26 mouse cellular contexts compared by ENCODE assay signal in genomic region chr7:29026811-29027210, GRCm38 (mm10). TPM values are rescaled to one million over a fixed set of nuclear protein-coding genes. Genes with fewer than 3 reads are reported as not detected.
A peak's percentile ranks its signal among the peaks of the same experiment; 100 is the strongest.
DNase-seq lines count a peak whose midpoint lies in the region; ATAC-seq and TF ChIP-seq lines count a peak whose summit lies in the region.
"Had no signal": no experiment of that assay in that cellular context is flagged by ENCODE, and none has a peak within 500 bp of the region (broad histone marks: within the 10 kb centered on the region; RNA-seq: fewer than 3 reads in every experiment).

No protein-coding gene starts in this region.

- no peak overlapping the region for H3K4me3 ChIP-seq in intestine, postnatal 0 days (ENCODE audit: low read depth, low read length)
- H3K4me3 ChIP-seq in intestine, embryonic 16.5 days (ENCODE audit: low read length): no peak overlapping the region
- H3K4me3 ChIP-seq in CH12.LX (replicated peaks in 1 of 3; ENCODE audit: low read depth in 2 of 3, low read length in 2 of 3, poor library complexity in 1 of 3): peak overlapping the region in 2 of 3 experiments; percentile 8 to 14
- no peak overlapping the region; a peak in 1 of 4 replicates for H3K4me3 ChIP-seq in ES-E14 (ENCODE audit: insufficient read depth in 1 of 2, low read depth in 1 of 2, low read length in 2 of 2, poor library complexity in 1 of 2, severe bottlenecking in 1 of 2)
- H3K4me3 ChIP-seq: heart, adult 2 months; heart, embryonic 12.5 days; limb, embryonic 10.5 days; limb, embryonic 15.5 days; liver, embryonic 13.5 days; neural tube, embryonic 15.5 days had no signal

- TF ChIP-seq POLR2A in CH12.LX (IDR thresholded peaks at IDR 0.05; ENCODE audit: low read depth, low read length): no peak

- in situ Hi-C loops in CH12.LX (cut with MboI; ENCODE audit: low pct_ligation_motif_present, low pct_unique_long_range_greater_than_20kb, low sequenced_read_pairs): loop anchor here (25.0 kb wide), 1 partner anchor 240 kb away; the partner anchor contains the start of gene Rinl
- in situ Hi-C loops in ES-E14 (cut with MboI; ENCODE audit: low sequenced_read_pairs in 2 of 2, unreplicated experiment in 2 of 2): no loop called here

- DNase-seq in CH12.LX (ENCODE audit: extremely low read depth): peak; percentile 68
- DNase-seq in ES-E14 (ENCODE audit: low read depth, low spot score): peak; percentile 58
- peak; percentile 55 for DNase-seq in induced T-regulatory cell, adult 2 months (ENCODE audit: low read depth)
- no peak for DNase-seq in adrenal gland, postnatal 14 days
- DNase-seq in thymus, postnatal 10 days (ENCODE audit: low spot score in 2 of 2): no peak
- DNase-seq: adrenal gland, adult 2 months; cerebellum, adult 2 months; cerebellum, postnatal 14 days; heart, adult 2 months; heart, postnatal 4 days; kidney, adult 8-10 months; kidney, postnatal 14 days; layer of hippocampus, adult 9-11 months; liver, embryonic 13.5 days; lung, embryonic 14.5 days; lung, postnatal 14 days; midbrain, embryonic 14.5 days; thymus, postnatal 25 days had no signal

- no peaks in the 10 kb centered on the region for H3K27me3 ChIP-seq in intestine, postnatal 0 days (replicated peaks; ENCODE audit: control insufficient read depth, insufficient read depth, low read length)
- no peaks in the 10 kb centered on the region for H3K27me3 ChIP-seq in intestine, embryonic 16.5 days (replicated peaks; ENCODE audit: control insufficient read depth, insufficient read depth, low read length)
- H3K27me3 ChIP-seq in CH12.LX (replicated peaks): no peaks in the 10 kb centered on the region
- H3K27me3 ChIP-seq: limb, embryonic 15.5 days; liver, embryonic 13.5 days; neural tube, embryonic 15.5 days had no signal

- H3K9me3 ChIP-seq in intestine, postnatal 0 days (ENCODE audit: control insufficient read depth): no peaks in the 10 kb centered on the region
- H3K9me3 ChIP-seq in intestine, embryonic 16.5 days (ENCODE audit: control insufficient read depth, low read length): no peaks in the 10 kb centered on the region
- H3K9me3 ChIP-seq in CH12.LX (replicated peaks; ENCODE audit: low read length) (peaks cover 3% of the 10 kb centered on the region), ES-E14 (ENCODE audit: control insufficient read depth, insufficient read depth, low read depth, low read length) (no peaks in the 10 kb centered on the region)
- H3K9me3 ChIP-seq: heart, embryonic 12.5 days; limb, embryonic 10.5 days; limb, embryonic 15.5 days; liver, embryonic 13.5 days; neural tube, embryonic 15.5 days had no signal

- no peaks in the 10 kb centered on the region for H3K36me3 ChIP-seq in intestine, postnatal 0 days (ENCODE audit: control insufficient read depth, insufficient read depth)
- H3K36me3 ChIP-seq in intestine, embryonic 16.5 days (ENCODE audit: control insufficient read depth, insufficient read depth, low read length): no peaks in the 10 kb centered on the region
- peaks cover 0 to 10% of the 10 kb centered on the region in 2 experiments for H3K36me3 ChIP-seq in CH12.LX (replicated peaks in 1 of 2; ENCODE audit: control insufficient read depth in 1 of 2, insufficient read depth in 1 of 2, low read length in 1 of 2)
- H3K36me3 ChIP-seq in ES-E14 (ENCODE audit: control insufficient read depth, insufficient read depth, low read length, poor library complexity, severe bottlenecking): no peaks in the 10 kb centered on the region; the same call in 1 of the 2 replicates
- H3K36me3 ChIP-seq: heart, embryonic 12.5 days; limb, embryonic 10.5 days; limb, embryonic 15.5 days; liver, embryonic 13.5 days; neural tube, embryonic 15.5 days had no signal

- dilution Hi-C loops in CH12.LX (cut with MboI; ENCODE audit: extremely low pct_ligation_motif_present, extremely low pct_unique_long_range_greater_than_20kb, low sequenced_read_pairs): no loop called here

- WGBS in intestine, postnatal 0 days: 76% methylated on average over 4 of the region's 4 CpGs
- 71% methylated on average over 4 of the region's 4 CpGs for WGBS in intestine, embryonic 16.5 days

- TF ChIP-seq RAD21 in CH12.LX (IDR thresholded peaks at IDR 0.05; ENCODE audit: low read depth, low read length): peak; percentile 12

- no peak overlapping the region for H3K9ac ChIP-seq in intestine, postnatal 0 days (ENCODE audit: low read depth, low read length)
- H3K9ac ChIP-seq in intestine, embryonic 16.5 days (ENCODE audit: low read depth, low read length): no peak overlapping the region
- H3K9ac ChIP-seq in CH12.LX (ENCODE audit: insufficient read depth, low read depth) (peak overlapping the region; percentile 18), ES-E14 (ENCODE audit: insufficient read depth, low read depth, low read length, poor library complexity, severe bottlenecking) (peak overlapping the region; percentile 7; the same call in 1 of the 2 replicates)
- H3K9ac ChIP-seq: heart, embryonic 12.5 days; hindbrain, embryonic 14.5 days; limb, embryonic 15.5 days; liver, embryonic 13.5 days; lung, embryonic 14.5 days; neural tube, embryonic 15.5 days had no signal

- no peak for ATAC-seq in intestine, postnatal 0 days
- ATAC-seq in intestine, embryonic 16.5 days: no peak
- ATAC-seq: forebrain, embryonic 14.5 days had no signal

- TF ChIP-seq EP300 in CH12.LX (IDR thresholded peaks at IDR 0.05; ENCODE audit: low read length): 0 out of 2 replicates have a peak, but pooled peaks have one; percentile 25

- no peaks in the 10 kb centered on the region for H3K4me1 ChIP-seq in intestine, postnatal 0 days (replicated peaks; ENCODE audit: control insufficient read depth, insufficient read depth, low read length)
- H3K4me1 ChIP-seq in intestine, embryonic 16.5 days (ENCODE audit: control insufficient read depth, insufficient read depth, low read length): no peaks in the 10 kb centered on the region
- H3K4me1 ChIP-seq in CH12.LX (ENCODE audit: control insufficient read depth in 1 of 2, insufficient read depth in 2 of 2): peaks cover 15 to 52% of the 10 kb centered on the region in 2 experiments
- H3K4me1 ChIP-seq in ES-E14 (ENCODE audit: control insufficient read depth in 2 of 2, insufficient read depth in 2 of 2, low read length in 2 of 2, poor library complexity in 1 of 2): peaks cover 0 to 22% of the 10 kb centered on the region in 2 experiments; a peak in 2 of 4 replicates
- H3K4me1 ChIP-seq: heart, embryonic 12.5 days; limb, embryonic 10.5 days; limb, embryonic 15.5 days; neural tube, embryonic 15.5 days had no signal

- no peaks in the 10 kb centered on the region for H3K79me2 ChIP-seq in CH12.LX (replicated peaks; ENCODE audit: control insufficient read depth, extremely low read depth, insufficient read depth, poor library complexity, severe bottlenecking)

- no peak overlapping the region for H3K4me2 ChIP-seq in intestine, postnatal 0 days (replicated peaks; ENCODE audit: low read depth)
- H3K4me2 ChIP-seq in intestine, embryonic 16.5 days (ENCODE audit: low read depth, low read length): no peak overlapping the region
- H3K4me2 ChIP-seq in CH12.LX (ENCODE audit: insufficient read depth, low read depth, poor library complexity, severe bottlenecking): peak overlapping the region; percentile 53
- H3K4me2 ChIP-seq: heart, embryonic 12.5 days; hindbrain, embryonic 14.5 days; limb, embryonic 15.5 days; liver, embryonic 13.5 days; lung, embryonic 14.5 days; neural tube, embryonic 15.5 days had no signal

- 0 out of 2 replicates have a peak, but pooled peaks have one; percentile 4 for TF ChIP-seq CTCF in intestine, postnatal 0 days (IDR thresholded peaks at IDR 0.05; ENCODE audit: low read depth)
- peak in 1 of 2 experiments; percentile 62; a peak in 2 of 4 replicates for TF ChIP-seq CTCF in CH12.LX (conservative IDR thresholded peaks at IDR 0.05 in 1 of 2, IDR thresholded peaks at IDR 0.05 in 1 of 2; ENCODE audit: low read depth in 2 of 2, low read length in 2 of 2)

- H3K27ac ChIP-seq in intestine, postnatal 0 days (ENCODE audit: low read depth, low read length): no peak overlapping the region
- H3K27ac ChIP-seq in intestine, embryonic 16.5 days (ENCODE audit: low read length): no peak overlapping the region
- H3K27ac ChIP-seq in CH12.LX (ENCODE audit: insufficient read depth, low read depth): peak overlapping the region; percentile 97
- H3K27ac ChIP-seq in ES-E14 (ENCODE audit: insufficient read depth, low read depth, low read length, poor library complexity, severe bottlenecking): peak overlapping the region; percentile 40; the same call in 1 of the 2 replicates
- H3K27ac ChIP-seq: heart, adult 2 months; hindbrain, embryonic 14.5 days; limb, embryonic 10.5 days; limb, embryonic 15.5 days; liver, embryonic 13.5 days; neural tube, embryonic 15.5 days had no signal

TF ChIP-seq in CH12.LX, 34 proteins besides CTCF, POLR2A, EP300 and RAD21 (continues in another document):
- no peak for TF ChIP-seq ZMIZ1 (IDR thresholded peaks at IDR 0.05; ENCODE audit: low read depth, low read length)
- no peak for TF ChIP-seq POLR2AphosphoS2 (IDR thresholded peaks at IDR 0.05; ENCODE audit: low read depth, low read length)
- 0 out of 2 replicates have a peak, but pooled peaks have one; percentile 16 for TF ChIP-seq SIN3A (IDR thresholded peaks at IDR 0.05; ENCODE audit: low read length)
- TF ChIP-seq RCOR1 (conservative IDR thresholded peaks at IDR 0.05; ENCODE audit: low read depth, low read length): no peak
- TF ChIP-seq NRF1 (IDR thresholded peaks at IDR 0.05; ENCODE audit: low read depth, low read length): no peak

TF ChIP-seq in ES-E14, 5 proteins besides CTCF, POLR2A, EP300 and RAD21:
- TF ChIP-seq MAFK (IDR thresholded peaks at IDR 0.05; ENCODE audit: insufficient read depth, low read depth, low read length): no peak
- TF ChIP-seq CHD2 (IDR thresholded peaks at IDR 0.05; ENCODE audit: low read depth, low read length): no peak
- TF ChIP-seq HCFC1 (IDR thresholded peaks at IDR 0.05; ENCODE audit: borderline replicate concordance, insufficient read depth, low read length): no peak
- no peak for TF ChIP-seq ZC3H11A (IDR thresholded peaks at IDR 0.05; ENCODE audit: borderline replicate concordance, low read depth, low read length)
- no peak for TF ChIP-seq ZNF384 (IDR thresholded peaks at IDR 0.05; ENCODE audit: low read depth, low read length)

RNA-seq across cellular contexts. Expression of gene Map4k1, which starts 45.0 kb away (rescaled TPM):
- polyA plus RNA-seq in intestine, postnatal 0 days (2015; fragmentation: Nextera tagmentation; extraction: Ambion mirVana): 1.5 and 1.6 TPM in 2 replicates
- 6.9 and 7.3 TPM in 2 replicates for polyA plus RNA-seq in intestine, embryonic 16.5 days (2015; fragmentation: Nextera tagmentation; extraction: Ambion mirVana)
- 183 and 195 TPM in 2 replicates for total RNA-seq in CH12.LX (2012; rRNA removed)
- 112 and 114 TPM in 2 replicates for total RNA-seq in CH12.LX (2014; rRNA removed)
- polyA plus RNA-seq in CH12.LX (2012; ENCODE audit: insufficient read length, low read depth): 395 and 401 TPM in 2 replicates
- total RNA-seq in ES-E14 (2012; rRNA removed): 14.8 and 15.6 TPM in 2 replicates
- 1.8 and 7.9 TPM in 2 replicates for total RNA-seq in adrenal gland, postnatal 14 days (2021)

RNA-seq across cellular contexts. Expression of gene Eif3k, which starts 45.1 kb away (rescaled TPM):
- polyA plus RNA-seq in intestine, postnatal 0 days (2015; fragmentation: Nextera tagmentation; extraction: Ambion mirVana): 282 and 286 TPM in 2 replicates
- 355 and 362 TPM in 2 replicates for polyA plus RNA-seq in intestine, embryonic 16.5 days (2015; fragmentation: Nextera tagmentation; extraction: Ambion mirVana)
- 513 and 551 TPM in 2 replicates for total RNA-seq in CH12.LX (2012; rRNA removed)
- 595 and 658 TPM in 2 replicates for total RNA-seq in CH12.LX (2014; rRNA removed)
- polyA plus RNA-seq in CH12.LX (2012; ENCODE audit: insufficient read length, low read depth): 580 and 584 TPM in 2 replicates
- 474 and 500 TPM in 2 replicates for total RNA-seq in ES-E14 (2012; rRNA removed)
- total RNA-seq in adrenal gland, postnatal 14 days (2021): 233 and 240 TPM in 2 replicates

Comparison
In these comparisons a context has a peak if more than half of its experiments do, and no peak if none do; other contexts are left out.
1. H3K27ac ChIP-seq: peak in CH12.LX (single experiment) and ES-E14 (single experiment); none in intestine, postnatal 0 days (single experiment) and intestine, embryonic 16.5 days (single experiment).
2. H3K4me3 ChIP-seq: peak in CH12.LX (2 of 3); none in intestine, postnatal 0 days (single experiment), intestine, embryonic 16.5 days (single experiment) and ES-E14 (0 of 2).
3. H3K9ac ChIP-seq: peak in CH12.LX (single experiment) and ES-E14 (single experiment); none in intestine, postnatal 0 days (single experiment) and intestine, embryonic 16.5 days (single experiment).
4. DNase-seq: peak in CH12.LX (single experiment), ES-E14 (single experiment) and induced T-regulatory cell, adult 2 months (single experiment); none in adrenal gland, postnatal 14 days (single experiment) and thymus, postnatal 10 days (0 of 2).